Mouse (Mus musculus) retina, embryonic 14.5 days (tissue): ENCODE data around the gene Gpx4.
"Not testable (repeated sequence)": the region's sequence is repeated elsewhere in the genome, so short reads cannot be mapped to it uniquely, and the experiment has no call there.

Experiments used
- DNase-seq: peaks from one replicate; pipeline ENCODE4 v3.0.0-alpha.2; 2015; ENCODE audit warnings: low spot score

Gpx4 gene

DNA sequence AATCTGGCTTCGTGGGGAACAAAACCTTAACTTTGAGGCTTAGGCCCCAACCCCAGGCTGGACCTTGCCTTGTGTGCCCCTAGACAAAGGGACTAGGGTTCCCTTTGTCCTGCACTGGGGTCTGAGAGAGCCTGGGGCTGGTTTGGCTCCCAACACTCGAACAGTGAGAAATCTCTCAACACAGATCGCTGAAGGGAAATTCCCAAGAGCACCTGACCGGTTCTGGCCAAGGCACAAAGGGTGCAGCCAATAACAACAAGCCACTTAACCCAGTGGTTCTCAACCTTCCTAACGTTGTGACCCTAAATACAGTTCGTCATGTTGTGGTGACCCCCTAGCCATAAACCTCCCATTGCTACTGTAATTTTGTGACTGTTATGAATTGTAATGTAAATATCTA is 3.3 kb downstream of the Gpx4 start:
- DNase-seq, result no peak

DNA sequence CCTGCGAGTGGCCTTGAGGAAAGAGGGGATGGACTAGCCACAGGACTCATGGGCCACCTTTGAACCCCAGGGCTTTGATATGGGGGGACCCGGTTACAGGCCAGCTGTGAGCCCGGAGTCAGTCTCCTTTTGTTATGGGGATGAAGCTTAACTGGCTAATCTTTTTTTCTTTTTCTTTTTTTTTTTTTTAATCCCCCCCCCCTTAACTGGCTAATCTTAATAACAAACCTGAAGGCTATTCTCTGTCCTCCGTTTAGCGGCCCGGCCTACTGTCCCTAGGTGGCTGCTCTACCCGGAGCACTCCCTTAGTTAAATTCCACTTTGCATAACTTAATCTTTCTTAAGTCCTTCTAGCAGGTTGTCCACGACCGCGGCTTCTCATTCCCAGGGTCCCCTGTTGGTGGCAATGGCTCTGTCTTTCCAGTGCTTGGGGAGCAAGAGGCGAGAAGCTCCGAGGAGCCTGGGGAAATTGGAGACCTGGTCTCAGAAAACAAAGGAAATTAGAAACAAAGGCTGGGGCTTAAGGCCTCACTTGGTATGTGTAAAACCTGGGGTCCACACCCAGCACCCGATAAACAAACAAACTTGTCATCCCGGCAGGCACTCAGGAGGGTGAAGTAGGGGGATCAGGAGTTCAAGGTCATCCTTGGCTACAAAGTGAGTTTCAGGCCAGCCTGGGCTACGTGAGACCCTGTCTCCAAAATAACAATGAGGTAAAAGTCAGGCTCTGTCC is 4.1 kb downstream of the Gpx4 start:
- no peak for DNase-seq

DNA sequence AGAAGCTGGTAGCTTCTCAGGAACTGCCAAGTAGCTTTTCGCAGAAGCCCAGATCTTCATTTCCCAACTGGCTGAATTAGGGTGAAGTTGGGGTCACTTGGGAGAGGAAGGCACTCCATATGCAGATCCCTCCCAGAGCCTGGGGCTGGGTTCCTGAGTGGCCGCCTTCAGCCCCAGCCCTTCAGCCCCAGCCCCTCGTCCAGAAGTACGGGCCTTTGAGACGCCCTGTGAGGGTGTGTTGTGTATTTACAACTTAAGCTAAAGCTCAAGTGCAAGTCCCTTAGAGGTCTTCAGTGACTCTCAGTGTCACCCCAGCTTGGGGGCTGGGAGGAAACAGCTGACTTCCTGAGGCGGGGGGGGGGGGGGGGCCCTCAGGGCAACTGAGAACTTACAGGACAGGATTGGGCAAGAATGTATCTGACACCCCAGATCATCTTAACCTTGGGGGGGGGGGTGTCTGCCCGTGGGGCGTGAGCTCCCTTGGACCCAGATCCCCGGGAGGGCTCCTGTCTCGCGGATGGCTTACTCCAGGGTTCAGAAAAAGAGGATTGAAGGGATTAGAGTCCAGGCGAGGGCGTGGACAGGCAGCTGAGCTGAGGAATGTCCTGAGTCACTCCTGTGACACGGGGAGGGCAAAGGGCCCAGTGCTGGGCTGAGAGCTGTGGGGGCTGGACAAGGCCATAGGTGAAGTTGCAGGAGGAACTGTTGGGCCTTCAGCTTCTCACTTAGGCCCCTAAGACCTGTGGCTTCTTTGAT is 4.8 kb downstream of the Gpx4 start:
- DNase-seq, result no peak

DNA sequence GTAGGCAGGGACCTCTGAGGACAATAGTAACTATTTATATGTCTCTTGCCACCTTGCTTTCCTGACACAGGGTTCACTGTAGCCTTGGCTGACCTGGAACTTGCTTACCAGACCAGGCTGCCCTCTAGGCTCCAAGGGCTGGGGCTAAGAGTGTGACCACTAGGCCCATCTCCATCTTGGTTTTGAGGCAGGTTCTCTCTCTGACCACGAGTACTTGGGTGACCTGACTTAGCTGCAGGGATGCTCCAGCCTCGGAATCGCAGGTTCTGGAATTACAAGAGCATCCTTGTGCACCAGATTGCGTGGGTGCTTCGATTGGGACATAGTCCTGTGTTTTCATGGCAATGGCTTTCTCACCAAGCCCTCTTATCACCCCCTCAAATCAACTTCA is 5.4 kb downstream of the Gpx4 start:
- DNase-seq, result no peak

GRCm38 (mm10) chr10:80053259-80053780 is 6.4 kb downstream of the Gpx4 start:
- peak; percentile 100 for DNase-seq

GRCm38 (mm10) chr10:80053831-80054815 is 7.2 kb downstream of the Gpx4 start:
- no peak for DNase-seq

GRCm38 (mm10) chr10:80054911-80055310 is 7.9 kb downstream of the Gpx4 start:
- DNase-seq, result not testable (repeated sequence)

DNA sequence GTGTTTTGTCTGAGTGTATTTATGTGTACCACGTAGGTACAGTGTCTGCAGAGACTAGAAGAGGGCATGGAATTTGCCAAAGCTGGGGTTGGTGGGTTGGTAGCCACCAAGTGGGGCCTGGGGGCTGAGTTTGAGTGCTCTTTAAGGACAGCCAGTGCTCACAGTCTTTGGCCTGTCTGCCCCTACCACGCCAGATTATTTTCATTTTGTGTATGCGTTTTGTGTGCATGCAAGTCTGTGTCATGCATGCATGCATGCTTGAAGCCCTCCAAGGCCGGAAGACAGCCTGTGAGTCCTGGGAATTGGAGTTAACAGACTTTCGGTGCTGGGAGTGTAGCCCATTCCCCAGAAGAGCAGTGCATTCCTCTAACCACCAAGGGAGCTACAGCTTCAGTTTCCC is 8.4 kb downstream of the Gpx4 start:
- no peak for DNase-seq

DNA sequence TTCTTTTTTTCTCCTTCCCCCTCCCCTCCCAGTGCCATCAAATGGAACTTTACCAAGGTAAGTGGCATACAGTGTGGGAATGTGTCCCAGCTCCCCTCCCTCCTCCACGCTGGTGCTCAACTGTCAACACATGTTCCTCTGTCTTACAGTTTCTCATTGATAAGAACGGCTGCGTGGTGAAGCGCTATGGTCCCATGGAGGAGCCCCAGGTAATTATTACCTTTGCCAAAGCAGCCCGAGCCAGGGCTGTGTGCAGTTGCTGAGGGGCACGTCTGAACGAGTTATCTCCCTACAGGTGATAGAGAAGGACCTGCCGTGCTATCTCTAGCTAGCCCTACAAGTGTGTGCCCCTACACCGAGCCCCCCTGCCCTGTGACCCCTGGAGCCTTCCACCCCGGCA is 8.9 kb downstream of the Gpx4 start:
- DNase-seq, result no peak

- DNase-seq, result no peak
Observed at GRCm38 (mm10) chr10:80056506-80056905, 9.5 kb downstream of the Gpx4 start.

DNA sequence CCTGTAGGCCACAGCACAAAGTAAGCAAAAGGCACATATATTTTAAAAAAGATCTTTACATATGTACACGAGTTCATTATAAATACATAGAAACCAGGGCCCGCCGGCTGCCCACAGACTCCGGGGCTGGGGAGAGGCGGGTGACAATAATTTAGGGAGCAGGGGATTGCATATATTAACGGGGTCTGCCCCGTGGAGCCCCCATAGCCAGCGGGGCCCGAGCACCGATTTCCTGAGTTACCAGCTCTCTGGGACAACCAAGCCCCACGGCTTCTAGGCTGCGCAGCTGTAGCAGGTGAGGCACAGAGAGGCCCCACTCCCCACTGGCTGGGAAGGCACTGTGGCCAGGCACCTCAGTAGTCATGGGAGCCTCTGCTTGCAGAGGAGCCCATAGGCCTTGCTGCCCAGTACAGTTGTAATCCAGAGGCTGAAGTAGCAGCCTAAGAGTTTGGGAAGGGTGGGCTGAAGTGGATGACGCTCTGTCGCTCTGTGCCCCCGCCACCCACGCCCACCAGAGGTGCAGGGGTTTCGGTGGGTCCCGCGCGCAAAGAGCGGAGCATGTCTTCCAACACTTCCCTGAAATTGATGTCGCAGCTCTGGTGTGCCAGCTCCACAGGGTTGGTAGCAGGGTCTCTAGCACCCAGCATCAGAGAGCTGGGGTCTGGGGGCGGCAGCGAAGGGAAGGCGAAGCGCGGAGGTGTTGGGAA is 10.2 kb downstream of the Gpx4 start:
- no peak for DNase-seq

GRCm38 (mm10) chr10:80057683-80058326 is 10.8 kb downstream of the Gpx4 start:
- no peak for DNase-seq

DNA sequence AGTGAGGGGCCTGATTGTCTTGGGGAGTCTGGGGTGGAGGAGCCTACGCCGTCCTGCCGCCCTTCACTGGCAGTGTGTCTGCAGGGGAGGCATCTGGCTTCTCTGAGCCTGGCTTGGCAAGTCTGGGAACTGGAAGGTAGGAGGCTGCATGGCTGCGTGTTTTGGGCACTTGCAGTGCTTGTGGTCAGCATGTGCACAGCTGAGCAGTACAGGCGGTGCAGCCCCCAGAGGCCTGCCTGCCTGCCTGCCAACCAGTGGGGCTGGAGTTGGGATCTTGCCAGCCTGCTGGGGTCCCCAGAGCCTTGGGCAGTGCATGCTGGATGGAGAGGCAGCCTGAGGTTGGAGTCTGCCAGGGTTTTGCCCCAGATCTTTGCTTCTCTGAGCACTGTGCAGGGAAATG is 16.1 kb downstream of the Gpx4 start:
- no peak for DNase-seq

DNA sequence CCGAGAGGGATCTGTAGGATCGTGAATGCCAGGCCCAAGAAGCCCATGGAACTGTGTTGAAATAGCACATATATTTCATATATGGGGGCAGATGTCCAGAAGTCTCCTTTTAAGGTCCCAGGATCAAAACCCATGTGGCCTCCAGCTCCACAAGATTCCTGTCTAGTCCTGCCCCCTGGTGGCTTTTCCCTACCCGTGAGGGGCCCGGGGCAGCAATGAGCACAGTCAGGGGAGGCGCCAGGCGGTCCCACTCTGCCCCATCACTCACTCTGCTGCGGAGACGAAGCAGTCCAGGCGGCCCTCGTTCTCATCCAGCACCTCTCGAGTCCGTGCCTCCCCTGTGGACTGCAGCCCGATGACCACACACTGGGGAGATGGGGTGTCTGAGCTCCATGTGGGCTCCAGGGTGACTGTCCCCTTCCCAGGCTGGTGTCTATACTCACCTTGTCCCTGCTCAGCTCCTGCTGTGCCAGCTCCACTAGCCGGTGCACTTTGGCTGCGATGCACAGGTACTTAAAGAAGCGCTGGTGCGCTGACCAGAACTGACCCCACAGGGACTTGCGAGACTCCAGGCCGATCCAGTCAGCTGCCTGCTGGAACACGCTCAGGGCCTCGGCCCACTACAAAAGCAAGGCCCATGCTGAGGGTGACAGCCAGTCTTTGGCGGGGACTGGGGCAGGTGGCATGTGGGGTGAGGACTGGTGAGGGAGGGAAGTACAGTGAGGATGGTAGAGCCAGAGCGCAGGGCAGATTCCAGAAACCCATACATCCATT is 17.1 kb downstream of the Gpx4 start:
- DNase-seq, result no peak

DNA sequence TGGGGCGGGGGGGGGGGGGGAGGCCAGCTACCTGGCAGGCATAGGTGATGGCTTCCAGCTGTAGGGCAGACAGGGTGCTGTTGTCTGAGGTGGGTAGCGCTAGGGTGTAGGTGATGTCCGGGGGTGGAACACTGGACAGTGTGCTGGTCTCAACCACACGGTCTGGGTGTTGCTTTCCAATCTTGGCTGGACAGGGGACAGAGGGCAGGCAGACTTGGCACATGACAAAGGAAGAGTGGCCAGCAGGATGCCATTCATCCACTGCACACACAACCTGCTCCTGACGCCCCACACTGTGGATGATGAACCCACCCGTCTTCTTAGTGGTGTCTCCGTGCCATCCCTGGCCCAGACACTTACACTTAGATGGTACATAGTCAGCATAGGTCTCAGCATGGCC is 22.3 kb downstream of the Gpx4 start:
- DNase-seq, result no peak

GRCm38 (mm10) chr10:80069948-80070450 is 23.0 kb downstream of the Gpx4 start:
- DNase-seq, result no peak

DNA sequence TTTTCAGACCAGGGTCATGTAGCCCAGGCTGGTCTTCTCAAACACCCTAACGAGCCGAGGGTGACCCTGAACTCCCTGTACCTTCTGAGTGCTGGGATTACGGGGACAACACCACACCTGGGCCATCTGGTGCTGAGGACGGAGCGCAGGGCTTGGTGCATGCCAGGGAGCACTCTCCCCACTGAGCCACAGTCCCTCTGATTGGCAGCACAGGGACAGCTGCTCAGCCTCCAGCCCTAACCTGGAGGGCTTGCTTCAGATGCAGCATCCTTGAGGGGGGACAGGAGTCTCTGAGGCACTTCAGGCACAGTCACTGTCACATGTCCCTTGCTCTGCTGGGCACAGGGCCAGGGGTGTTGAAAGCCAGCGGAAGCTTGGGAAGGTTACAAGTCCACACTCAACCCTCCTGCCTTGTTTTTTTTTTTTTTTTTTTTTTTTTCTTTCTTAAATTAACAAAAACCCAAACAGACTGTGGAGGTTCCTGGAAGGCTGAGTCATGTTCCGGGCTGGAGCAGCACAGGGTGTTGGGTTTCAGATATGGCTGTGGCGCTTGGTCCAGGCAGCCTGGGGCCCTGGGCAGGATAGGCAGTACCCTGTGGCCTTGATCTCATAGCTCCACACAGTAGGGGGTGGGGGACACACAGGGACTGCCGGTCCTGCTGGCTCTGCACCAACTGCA is 24.0 kb downstream of the Gpx4 start:
- DNase-seq, result no peak

DNA sequence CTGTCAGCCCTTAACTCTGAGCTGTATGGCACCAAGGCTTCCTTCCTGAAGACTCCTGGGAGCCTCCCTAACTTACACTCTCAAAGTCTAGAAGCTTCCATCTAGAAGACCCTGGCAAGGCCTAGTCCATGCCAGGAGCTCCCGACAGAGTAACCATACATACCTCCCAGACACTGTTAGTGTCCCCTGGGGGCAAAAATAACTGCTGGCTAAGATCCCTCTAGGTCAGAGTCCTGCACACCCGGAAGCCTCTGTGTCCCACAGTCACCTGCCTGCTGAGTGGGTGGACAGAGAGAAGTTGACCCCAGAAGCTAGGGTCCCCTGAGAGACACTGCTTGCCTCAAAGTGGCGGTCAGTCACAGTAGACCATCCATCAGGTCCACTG is 24.5 kb downstream of the Gpx4 start:
- DNase-seq, result no peak
